Mouse (Mus musculus) frontal cortex, postnatal 25 days (tissue): Measurements from ENCODE around the gene Draxin.
A peak's percentile ranks its signal among the peaks of the same experiment; 100 is the strongest.

Experiments used
- DNase-seq, 2 experiments: peaks; one replicate each; pipeline ENCODE4 v3.0.0; 2022; ENCODE audit warnings: low spot score in 2 of 2

Gene Draxin

GRCm38 (mm10) chr4:148114758-148115391, 15.6 kb downstream of the Draxin start:
- DNase-seq = peak; percentile 56 to 75

- no peak for DNase-seq
Measured at GRCm38 (mm10) chr4:148112519-148112918, 18.0 kb downstream of the Draxin start.

GRCm38 (mm10) chr4:148109215-148109614, 21.3 kb downstream of the Draxin start:
- no peak for DNase-seq

GRCm38 (mm10) chr4:148108565-148109100, 21.9 kb downstream of the Draxin start:
- no peak for DNase-seq

- DNase-seq = no peak
Measured at GRCm38 (mm10) chr4:148107621-148108291, 22.7 kb downstream of the Draxin start.

- DNase-seq = no peak
Measured at GRCm38 (mm10) chr4:148104146-148104545, 26.4 kb downstream of the Draxin start.

- DNase-seq = peak; percentile 56 to 70
Measured at GRCm38 (mm10) chr4:148101801-148102527, 28.5 kb downstream of the Draxin start.

- no peak for DNase-seq
Measured at GRCm38 (mm10) chr4:148098666-148099065, 31.8 kb downstream of the Draxin start.

GRCm38 (mm10) chr4:148097936-148098335, 32.6 kb downstream of the Draxin start:
- DNase-seq = no peak

- DNase-seq = no peak
Measured at GRCm38 (mm10) chr4:148095081-148095480, 35.4 kb downstream of the Draxin start.

GRCm38 (mm10) chr4:148094161-148094560, 36.3 kb downstream of the Draxin start:
- DNase-seq = no peak

GRCm38 (mm10) chr4:148092551-148093271, 37.8 kb downstream of the Draxin start:
- no peak for DNase-seq

- no peak for DNase-seq
Measured at GRCm38 (mm10) chr4:148091181-148091580, 39.3 kb downstream of the Draxin start.

GRCm38 (mm10) chr4:148089166-148089565, 41.3 kb downstream of the Draxin start:
- DNase-seq = no peak

- DNase-seq = peak; percentile 82 to 83
Measured at GRCm38 (mm10) chr4:148087907-148088527, 42.5 kb downstream of the Draxin start, which contains the start of gene Agtrap. Agtrap (minus strand) TSS chr4:148088031.

GRCm38 (mm10) chr4:148087091-148087906, 43.2 kb downstream of the Draxin start:
- DNase-seq = no peak

GRCm38 (mm10) chr4:148085907-148086305, 44.6 kb downstream of the Draxin start:
- no peak for DNase-seq

- no peak for DNase-seq
Measured at GRCm38 (mm10) chr4:148085131-148085906, 45.2 kb downstream of the Draxin start.

GRCm38 (mm10) chr4:148084261-148084714, 46.2 kb downstream of the Draxin start:
- DNase-seq = no peak
